Mouse (Mus musculus) lung, postnatal 0 days (tissue): Measurements from ENCODE around the gene Zfp644.

Experiments used
- CTCF ChIP-seq: IDR thresholded peaks from 2 replicates; pipeline ENCODE4 v1.5.1; 2016; ENCODE audit warnings: antibody characterized with exemption, mild to moderate bottlenecking
- EP300 ChIP-seq: IDR thresholded peaks from 2 replicates; pipeline ENCODE4 v1.6.1; 2016; ENCODE audit warnings: antibody characterized with exemption, mild to moderate bottlenecking, control low read depth

DNA sequence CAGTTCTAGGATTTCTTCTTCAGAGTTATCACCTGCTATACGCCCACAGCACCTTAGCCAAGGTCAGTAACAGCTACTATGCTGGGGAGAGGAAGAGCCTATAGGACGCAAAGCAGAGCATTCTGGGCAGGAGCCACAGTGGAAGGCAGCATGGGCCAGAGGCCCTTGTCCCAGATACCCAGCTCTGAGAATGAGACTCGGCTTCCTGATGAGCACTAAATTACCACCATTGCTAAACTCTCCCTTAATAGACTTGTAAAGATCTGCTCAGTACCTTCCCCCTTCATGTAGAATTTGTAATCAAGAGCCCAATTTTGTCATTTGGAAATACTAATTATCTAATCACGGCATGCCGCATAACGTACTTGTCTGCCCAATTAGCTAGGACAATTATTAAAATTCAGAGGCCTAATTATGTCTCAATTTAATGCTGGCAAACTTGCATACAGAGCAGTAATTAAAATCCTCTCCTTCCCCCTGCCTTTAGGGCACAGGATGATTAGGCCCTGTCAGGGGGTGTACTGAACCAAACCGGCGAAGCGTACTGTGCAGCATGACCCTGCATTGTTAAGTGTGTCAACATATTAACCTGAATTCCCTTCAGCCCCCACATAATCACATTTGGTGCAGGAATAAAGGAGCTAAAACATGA is 119.7 kb downstream of the Zfp644 start:
- TF ChIP-seq CTCF (no peak), EP300 (no peak)
